Mouse (Mus musculus) bone marrow, adult 2 months (tissue): ENCODE results near the gene Prrxl1. TPM values are rescaled to one million over a fixed set of nuclear protein-coding genes. Genes with fewer than 3 reads are reported as not detected.

ENCODE experiments used
- H3K27ac ChIP-seq: fragments of 200-500 bp; 2 replicates; pipeline ENCODE4 v1.5.1; 2012; ENCODE audit warnings: low read depth, mild to moderate bottlenecking, control low read depth, inconsistent platforms, low read length; ENCODE audit not compliant: control insufficient read depth, poor library complexity, insufficient read depth
- H3K4me1 ChIP-seq: fragments of 200-500 bp; 2 replicates; pipeline ENCODE4 v1.6.1; 2011; ENCODE audit warnings: low read length; ENCODE audit not compliant: control insufficient read depth, insufficient read depth
- H3K4me3 ChIP-seq: fragments of 200-500 bp; replicated peaks from 2 replicates; pipeline ENCODE3; 2011; ENCODE audit warnings: mild to moderate bottlenecking, low read depth, low read length, control low read depth; ENCODE audit not compliant: control insufficient read depth
- CTCF ChIP-seq: fragments of 200-500 bp; IDR thresholded peaks from 2 replicates; pipeline ENCODE4 v1.5.1; 2011; ENCODE audit warnings: low read length, control low read depth; ENCODE audit not compliant: control insufficient read depth, insufficient read depth
- POLR2A ChIP-seq: fragments of 200-500 bp; IDR thresholded peaks from 2 replicates; pipeline ENCODE4 v1.6.1; 2011; ENCODE audit warnings: low read depth, mild to moderate bottlenecking, control low read depth, low read length, borderline replicate concordance; ENCODE audit not compliant: control insufficient read depth
- WGBS: fragments of 180-500 bp; shearing (Covaris S2); methylation state at CpG from one replicate; pipeline ENCODE4 v1.1.7; 2018; 5-methylcytosine and 5-hydroxymethylcytosine counted together
- polyA plus RNA-seq: library from polyadenylated mRNA; stranded (reverse); fragments of >200 nt; gene quantifications from 2 replicates; pipeline ENCODE4 v1.2.4, GENCODE M21; 2011; ENCODE audit warnings: low replicate concordance; ENCODE audit not compliant: missing spikeins, insufficient read depth, insufficient read length

The Prrxl1 gene
- polyA plus RNA-seq, 1 experiment: 1.2 TPM

- H3K4me1 ChIP-seq: no peaks in the 10 kb centered on the region
- 66% methylated on average over 19 of the region's 19 CpGs for WGBS
- TF ChIP-seq CTCF: no peak
- TF ChIP-seq POLR2A: no peak
- no peak overlapping the region for H3K4me3 ChIP-seq
- no peak overlapping the region for H3K27ac ChIP-seq
Measured at GRCm38 (mm10) chr14:32683982-32684734, 85.0 kb downstream of the Prrxl1 start.

- WGBS: 81% methylated on average over 19 of the region's 19 CpGs
- no peaks in the 10 kb centered on the region for H3K4me1 ChIP-seq
- H3K4me3 ChIP-seq: no peak overlapping the region
- H3K27ac ChIP-seq: no peak overlapping the region
- TF ChIP-seq CTCF: no peak
- no peak for TF ChIP-seq POLR2A
Measured at GRCm38 (mm10) chr14:32684735-32685105, 85.5 kb downstream of the Prrxl1 start.

- Histone ChIP-seq H3K4me3 (no peak within 1 kb of the TSS), H3K4me1 (no peaks in the 10 kb centered on the region), H3K27ac (no peak within 1 kb of the TSS)
- TF ChIP-seq CTCF: no peak
- no peak for TF ChIP-seq POLR2A
- 52% methylated on average over 16 of the region's 16 CpGs for WGBS
Measured at GRCm38 (mm10) chr14:32685124-32685826, 86.1 kb downstream of the Prrxl1 start, which contains the start of gene 3425401B19Rik. TSS of gene 3425401B19Rik (minus strand) at chr14:32685293.

- Histone ChIP-seq H3K4me1 (no peaks in the 10 kb centered on the region; the same call in 1 of the 2 replicates), H3K27ac (no peak overlapping the region), H3K4me3 (no peak overlapping the region)
- 44% methylated on average over 2 of the region's 2 CpGs for WGBS
- TF ChIP-seq POLR2A: no peak
- TF ChIP-seq CTCF: no peak
Measured at GRCm38 (mm10) chr14:32695906-32696305, 96.7 kb downstream of the Prrxl1 start.

GRCm38 (mm10) chr14:32696344-32696743 is 97.1 kb downstream of the Prrxl1 start:
- 68% methylated on average over 2 of the region's 2 CpGs for WGBS
- Histone ChIP-seq H3K4me3 (no peak overlapping the region), H3K4me1 (no peaks in the 10 kb centered on the region; the same call in 1 of the 2 replicates), H3K27ac (no peak overlapping the region)
- TF ChIP-seq CTCF: no peak
- TF ChIP-seq POLR2A: no peak

GRCm38 (mm10) chr14:32697774-32698173 is 98.6 kb downstream of the Prrxl1 start:
- TF ChIP-seq CTCF: no peak
- no peak for TF ChIP-seq POLR2A
- Histone ChIP-seq H3K4me1 (no peaks in the 10 kb centered on the region; the same call in 1 of the 2 replicates), H3K4me3 (no peak overlapping the region), H3K27ac (no peak overlapping the region)
- WGBS: 58% methylated on average over 8 of the region's 8 CpGs

- Histone ChIP-seq H3K4me1 (no peaks in the 10 kb centered on the region; the same call in 1 of the 2 replicates), H3K27ac (no peak overlapping the region), H3K4me3 (no peak overlapping the region)
- WGBS: 14% methylated on average over 3 of the region's 3 CpGs
- TF ChIP-seq CTCF: no peak
- no peak for TF ChIP-seq POLR2A
Measured at GRCm38 (mm10) chr14:32698556-32698955, 99.3 kb downstream of the Prrxl1 start.

Other genes with a start within 250 kb of the Prrxl1 start
- not detected in 2 replicates for gene 1700024G13Rik, start 211.0 kb upstream of the Prrxl1 start, polyA plus RNA-seq
- not detected in 2 replicates for gene Slc18a3, start 134.6 kb upstream of the Prrxl1 start, polyA plus RNA-seq
- not detected in 2 replicates for gene Chat, start 133.4 kb upstream of the Prrxl1 start, polyA plus RNA-seq
- gene Ercc6, start 85.9 kb upstream of the Prrxl1 start, polyA plus RNA-seq: 5.5 and 6.9 TPM in 2 replicates
- gene 3425401B19Rik, start 85.9 kb downstream of the Prrxl1 start, polyA plus RNA-seq: 0.18 TPM in 1 of 2 replicates, not detected in the other
- gene Tmem273, start 186.6 kb downstream of the Prrxl1 start, polyA plus RNA-seq: 7.4 and 23.8 TPM in 2 replicates
- not detected in 2 replicates for gene Fam170b, start 234.6 kb downstream of the Prrxl1 start, polyA plus RNA-seq